8 mouse cellular contexts compared by ENCODE assay signal in genomic region chr3:66410706-66411277, GRCm38 (mm10).
A peak's percentile ranks its signal among the peaks of the same experiment; 100 is the strongest.
DNase-seq lines count a peak whose midpoint lies in the region; ATAC-seq lines count a peak whose summit lies in the region.

No protein-coding gene starts in this region.

- H3K36me3 ChIP-seq in heart, embryonic 14.5 days (ENCODE audit: control insufficient read depth, insufficient read depth, low read length), result no peaks in the 10 kb centered on the region

- no peak overlapping the region for H3K9ac ChIP-seq in heart, embryonic 14.5 days (ENCODE audit: low read length)

- H3K27me3 ChIP-seq in heart, embryonic 14.5 days (ENCODE audit: control insufficient read depth, insufficient read depth, low read length), result no peaks in the 10 kb centered on the region

- peak overlapping the region; percentile 59 for H3K4me2 ChIP-seq in heart, embryonic 14.5 days (ENCODE audit: low read length)

- no peaks in the 10 kb centered on the region; a peak in 1 of 4 replicates for H3K4me1 ChIP-seq in heart, embryonic 14.5 days (ENCODE audit: control insufficient read depth in 2 of 2, insufficient read depth in 2 of 2, low read length in 2 of 2)

- H3K27ac ChIP-seq in heart, embryonic 14.5 days (replicated peaks in 1 of 2; ENCODE audit: control insufficient read depth in 1 of 2, insufficient read depth in 1 of 2, low read depth in 2 of 2, low read length in 2 of 2), result no peak overlapping the region

- H3K4me3 ChIP-seq in heart, embryonic 14.5 days (ENCODE audit: control insufficient read depth in 1 of 2, insufficient read depth in 1 of 2, low read depth in 1 of 2, low read length in 2 of 2), result peak overlapping the region; percentile 19 to 22; a peak in 3 of 4 replicates

- WGBS in heart, embryonic 14.5 days, result 48% methylated on average over 11 of the region's 11 CpGs

- DNase-seq in ovary, postnatal 14 days (ENCODE audit: low spot score), result peak; percentile 21
- no peak for DNase-seq in ovary, postnatal 10 days (ENCODE audit: low spot score)
- DNase-seq in embryo, embryonic 10 days (ENCODE audit: low spot score), result peak; percentile 60
- peak; percentile 26 for DNase-seq in kidney, postnatal 14 days
- DNase-seq in lung, postnatal 10 days, result peak; percentile 49
- DNase-seq in right cerebral cortex, postnatal 10 days (ENCODE audit: low spot score in 2 of 2), result peak; percentile 37 to 56

- no peaks in the 10 kb centered on the region for H3K9me3 ChIP-seq in heart, embryonic 14.5 days (ENCODE audit: control insufficient read depth, low read length)

- no peak for ATAC-seq in heart, embryonic 14.5 days (ENCODE audit: insufficient number of reproducible peaks, insufficient read depth, low FRiP score, low read depth)
- ATAC-seq in erythroblast, adult 5-6 weeks (replicated peaks; ENCODE audit: low FRiP score, poor library complexity, severe bottlenecking), result no peak
